Mouse (Mus musculus): ENCODE data around the gene Plvap. TPM values are rescaled to one million over a fixed set of nuclear protein-coding genes. Genes with fewer than 3 reads are reported as not detected.
"Not testable (repeated sequence)": the region's sequence is repeated elsewhere in the genome, so short reads cannot be mapped to it uniquely, and the experiment has no call there.

The Plvap gene
- total and polyA plus RNA-seq, 3 experiments = 22.1 to 42.9 (median 28.3) TPM

GRCm38 (mm10) chr8:71521634-71522033, 10.1 kb upstream of the Plvap start:
- Histone ChIP-seq H3K79me2 (replicated peaks; ENCODE audit: control insufficient read depth, insufficient read depth, low read length) (no peaks in the 10 kb centered on the region), H3K27ac (no peak overlapping the region), H3K9ac (ENCODE audit: low read depth, low read length) (no peak overlapping the region), H3K4me1 (ENCODE audit: control insufficient read depth, insufficient read depth, low read length) (peaks cover 4% of the 10 kb centered on the region), H3K36me3 (ENCODE audit: control insufficient read depth, insufficient read depth, low read length) (no peaks in the 10 kb centered on the region), H3K27me3 (ENCODE audit: control insufficient read depth, insufficient read depth, low read length) (no peaks in the 10 kb centered on the region), H3K4me3 (no peak overlapping the region)
- WGBS = 1% methylated on average over 17 of the region's 17 CpGs
- TF ChIP-seq EP300 (IDR thresholded peaks at IDR 0.05; ENCODE audit: insufficient read depth, low read depth, low read length) = peak; percentile 87; the same call in 1 of the 2 replicates
- TF ChIP-seq CTCF (IDR thresholded peaks at IDR 0.05) = no peak; the same call in 1 of the 2 replicates
- intact Hi-C loops (cut with DNase I) = loop anchor here (1.0 kb wide), 2 partner anchors 26 to 80 kb away; no protein-coding TSS in a partner anchor
- peak; percentile 93 to 98 for DNase-seq

GRCm38 (mm10) chr8:71519037-71519825, 7.7 kb upstream of the Plvap start:
- intact Hi-C loops (cut with DNase I) = not testable (repeated sequence)

DNA sequence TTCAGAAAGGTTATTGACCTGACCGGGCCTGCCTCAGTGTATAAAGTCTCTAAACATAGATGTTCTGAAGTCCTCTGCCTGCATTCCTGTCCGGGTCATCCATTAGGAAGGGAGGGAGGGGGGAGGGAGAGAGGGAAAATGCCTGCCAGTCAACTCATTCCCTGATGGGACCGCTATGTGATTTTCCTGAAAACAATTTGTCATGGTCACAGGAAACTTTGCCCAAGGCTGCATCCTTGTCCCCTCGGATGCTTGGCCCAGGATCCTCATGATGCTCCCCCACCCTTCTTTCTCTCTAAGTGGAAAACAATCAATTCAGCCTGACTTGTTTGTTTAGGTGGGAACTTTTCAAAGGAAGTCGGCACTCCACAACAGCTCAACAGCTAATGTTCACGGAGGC, 5.2 kb upstream of the Plvap start:
- no peak for DNase-seq
- Histone ChIP-seq H3K4me3 (no peak overlapping the region), H3K79me2 (replicated peaks; ENCODE audit: control insufficient read depth, insufficient read depth, low read length) (no peaks in the 10 kb centered on the region), H3K27me3 (ENCODE audit: control insufficient read depth, insufficient read depth, low read length) (no peaks in the 10 kb centered on the region; the same call in 1 of the 2 replicates), H3K9ac (ENCODE audit: low read depth, low read length) (no peak overlapping the region), H3K36me3 (ENCODE audit: control insufficient read depth, insufficient read depth, low read length) (no peaks in the 10 kb centered on the region), H3K27ac (no peak overlapping the region), H3K4me1 (ENCODE audit: control insufficient read depth, insufficient read depth, low read length) (peaks cover 1% of the 10 kb centered on the region; the same call in 1 of the 2 replicates)
- 31% methylated on average over 6 of the region's 6 CpGs for WGBS
- TF ChIP-seq EP300 (IDR thresholded peaks at IDR 0.05; ENCODE audit: insufficient read depth, low read depth, low read length) (no peak), POLR2A (IDR thresholded peaks at IDR 0.05; ENCODE audit: insufficient read depth, low read depth, low read length) (no peak), CTCF (IDR thresholded peaks at IDR 0.05) (no peak)
- intact Hi-C loops (cut with DNase I) = no loop called here

More at GRCm38 (mm10) chr8:71519037-71519825, 7.7 kb upstream of the Plvap start:
- TF ChIP-seq EP300 (IDR thresholded peaks at IDR 0.05; ENCODE audit: insufficient read depth, low read depth, low read length) (peak; percentile 65; the same call in 1 of the 2 replicates), CTCF (IDR thresholded peaks at IDR 0.05) (peak; percentile 76)
- not testable (repeated sequence) for H3K79me2 ChIP-seq (replicated peaks; ENCODE audit: control insufficient read depth, insufficient read depth, low read length); H3K27ac ChIP-seq; H3K4me3 ChIP-seq; H3K36me3 ChIP-seq (ENCODE audit: control insufficient read depth, insufficient read depth, low read length); H3K9ac ChIP-seq (ENCODE audit: low read depth, low read length); H3K4me1 ChIP-seq (ENCODE audit: control insufficient read depth, insufficient read depth, low read length); H3K27me3 ChIP-seq (ENCODE audit: control insufficient read depth, insufficient read depth, low read length)
- peak; percentile 59 to 67 for DNase-seq
- 22% methylated on average over 10 of the region's 10 CpGs for WGBS

GRCm38 (mm10) chr8:71515043-71515442, 3.5 kb upstream of the Plvap start:
- H3K4me1 ChIP-seq (ENCODE audit: control insufficient read depth, insufficient read depth, low read length) = no peaks in the 10 kb centered on the region
- DNase-seq = no peak
- H3K27me3 ChIP-seq (ENCODE audit: control insufficient read depth, insufficient read depth, low read length) = no peaks in the 10 kb centered on the region; the same call in 1 of the 2 replicates
- H3K79me2 ChIP-seq (replicated peaks; ENCODE audit: control insufficient read depth, insufficient read depth, low read length) = no peaks in the 10 kb centered on the region
- H3K36me3 ChIP-seq (ENCODE audit: control insufficient read depth, insufficient read depth, low read length) = no peaks in the 10 kb centered on the region
- 83% methylated on average over 5 of the region's 5 CpGs for WGBS
- H3K27ac ChIP-seq = no peak overlapping the region
- no peak overlapping the region for H3K9ac ChIP-seq (ENCODE audit: low read depth, low read length)
- no peak for TF ChIP-seq POLR2A (IDR thresholded peaks at IDR 0.05; ENCODE audit: insufficient read depth, low read depth, low read length)
- peak; percentile 21 for TF ChIP-seq CTCF (IDR thresholded peaks at IDR 0.05)
- intact Hi-C loops (cut with DNase I) = no loop called here
- H3K4me3 ChIP-seq = no peak overlapping the region

GRCm38 (mm10) chr8:71513018-71513754, 1.6 kb upstream of the Plvap start:
- no peaks in the 10 kb centered on the region for H3K36me3 ChIP-seq (ENCODE audit: control insufficient read depth, insufficient read depth, low read length)
- no peak overlapping the region for H3K9ac ChIP-seq (ENCODE audit: low read depth, low read length)
- DNase-seq = no peak
- H3K27ac ChIP-seq = no peak overlapping the region
- intact Hi-C loops (cut with DNase I) = no loop called here
- H3K4me1 ChIP-seq (ENCODE audit: control insufficient read depth, insufficient read depth, low read length) = no peaks in the 10 kb centered on the region
- WGBS = 45% methylated on average over 15 of the region's 15 CpGs
- no peaks in the 10 kb centered on the region for H3K79me2 ChIP-seq (replicated peaks; ENCODE audit: control insufficient read depth, insufficient read depth, low read length)
- H3K27me3 ChIP-seq (ENCODE audit: control insufficient read depth, insufficient read depth, low read length) = no peaks in the 10 kb centered on the region; the same call in 1 of the 2 replicates
- H3K4me3 ChIP-seq = no peak overlapping the region
- TF ChIP-seq POLR2A (IDR thresholded peaks at IDR 0.05; ENCODE audit: insufficient read depth, low read depth, low read length) = no peak
- peak; percentile 40 for TF ChIP-seq CTCF (IDR thresholded peaks at IDR 0.05)

DNA sequence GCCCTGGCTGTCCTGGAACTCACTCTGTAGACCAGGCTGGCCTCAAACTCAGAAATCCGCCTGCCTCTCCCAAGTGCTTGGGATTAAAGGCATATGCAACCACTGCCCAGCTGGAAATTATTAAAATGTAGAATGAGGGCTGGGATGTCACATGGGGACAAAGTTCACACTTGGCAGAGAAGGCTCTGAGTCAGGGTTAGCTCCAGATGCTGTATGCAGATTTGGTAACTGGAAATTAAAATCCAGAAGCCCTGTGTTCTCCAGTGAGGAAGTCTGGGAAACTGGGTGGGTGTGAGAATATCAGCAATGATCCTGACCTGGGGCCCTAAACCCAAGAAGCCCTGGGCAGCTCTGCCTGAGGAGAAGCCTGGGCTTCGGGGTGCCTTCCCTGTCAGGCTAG, 2.2 kb downstream of the Plvap start:
- Histone ChIP-seq H3K36me3 (ENCODE audit: control insufficient read depth, insufficient read depth, low read length) (no peaks in the 10 kb centered on the region), H3K27me3 (ENCODE audit: control insufficient read depth, insufficient read depth, low read length) (no peaks in the 10 kb centered on the region; the same call in 1 of the 2 replicates), H3K4me1 (ENCODE audit: control insufficient read depth, insufficient read depth, low read length) (peaks cover 2% of the 10 kb centered on the region; the same call in 1 of the 2 replicates), H3K79me2 (replicated peaks; ENCODE audit: control insufficient read depth, insufficient read depth, low read length) (no peaks in the 10 kb centered on the region), H3K9ac (ENCODE audit: low read depth, low read length) (no peak overlapping the region), H3K27ac (no peak overlapping the region), H3K4me3 (no peak overlapping the region)
- no peak for TF ChIP-seq EP300 (IDR thresholded peaks at IDR 0.05; ENCODE audit: insufficient read depth, low read depth, low read length)
- no peak for TF ChIP-seq CTCF (IDR thresholded peaks at IDR 0.05)
- no peak for TF ChIP-seq POLR2A (IDR thresholded peaks at IDR 0.05; ENCODE audit: insufficient read depth, low read depth, low read length)
- 70% methylated on average over 2 of the region's 2 CpGs for WGBS
- no peak for DNase-seq
- intact Hi-C loops (cut with DNase I) = no loop called here
